Mouse (Mus musculus) CH12.LX (cell line): Measurements from ENCODE around the gene Eef1a1.
"Not testable (repeated sequence)": the region's sequence is repeated elsewhere in the genome, so short reads cannot be mapped to it uniquely, and the experiment has no call there.

Source experiments
- CHD1 ChIP-seq: IDR thresholded peaks from 2 replicates; pipeline ENCODE4 v1.6.1; 2012; ENCODE audit warnings: low read depth, low read length, improper control_type of control experiment, inconsistent platforms
- CTCF ChIP-seq, 2 experiments: IDR thresholded peaks in 1 of 2; conservative IDR thresholded peaks in 1 of 2; 2 replicates each; pipeline ENCODE4 v1.5.1; 2011 to 2012; ENCODE audit warnings: low read depth in 2 of 2, low read length in 2 of 2, improper control_type of control experiment in 1 of 2, inconsistent platforms in 1 of 2, mild to moderate bottlenecking in 1 of 2, moderate library complexity in 1 of 2
- ELF1 ChIP-seq: IDR thresholded peaks from 2 replicates; pipeline ENCODE4 v1.6.1; 2014; ENCODE audit warnings: low read depth, mild to moderate bottlenecking, inconsistent platforms, low read length, improper control_type of control experiment
- JUND ChIP-seq: conservative IDR thresholded peaks from 2 replicates; pipeline ENCODE4 v1.6.1; 2011; ENCODE audit warnings: low read depth, low read length, improper control_type of control experiment
- PAX5 ChIP-seq: IDR thresholded peaks from 2 replicates; pipeline ENCODE4 v1.6.1; 2012; ENCODE audit warnings: low read length, inconsistent platforms, mixed read lengths
- POLR2A ChIP-seq: IDR thresholded peaks from 2 replicates; pipeline ENCODE4 v1.6.1; 2011; ENCODE audit warnings: low read depth, mild to moderate bottlenecking, improper control_type of control experiment, low read length
- POLR2AphosphoS2 ChIP-seq: IDR thresholded peaks from 2 replicates; pipeline ENCODE4 v1.6.1; 2011; ENCODE audit warnings: low read depth, low read length, improper control_type of control experiment
- TCF12 ChIP-seq: IDR thresholded peaks from 2 replicates; pipeline ENCODE4 v1.6.1; 2014; ENCODE audit warnings: low read depth, mild to moderate bottlenecking, inconsistent platforms, low read length, improper control_type of control experiment
- USF2 ChIP-seq: conservative IDR thresholded peaks from 2 replicates; pipeline ENCODE4 v1.6.1; 2011; ENCODE audit warnings: low read depth, low read length, improper control_type of control experiment
- ZC3H11A ChIP-seq: IDR thresholded peaks from 2 replicates; pipeline ENCODE4 v1.6.1; 2012; ENCODE audit warnings: low read depth, mild to moderate bottlenecking, inconsistent platforms, low read length, improper control_type of control experiment

GRCm38 (mm10) chr9:78478009-78478605 lies 10.8 kb downstream of the Eef1a1 start:
- TF ChIP-seq ELF1; ZC3H11A; TCF12; JUND; POLR2A; USF2; CTCF (conservative IDR thresholded peaks at IDR 0.05 in 1 of 2, IDR thresholded peaks at IDR 0.05 in 1 of 2; ENCODE audit: low read depth in 2 of 2, low read length in 2 of 2); POLR2AphosphoS2; PAX5: not testable (repeated sequence)
- TF ChIP-seq CHD1, result peak; percentile 93
